Mouse (Mus musculus) forebrain, embryonic 10.5 days (tissue): Measurements from ENCODE around the gene Arid1a. TPM values are rescaled to one million over a fixed set of nuclear protein-coding genes. Genes with fewer than 3 reads are reported as not detected.
A peak's percentile ranks its signal among the peaks of the same experiment; 100 is the strongest.

ENCODE experiments used
- DNase-seq: peaks from one replicate; pipeline ENCODE4 v3.0.0-alpha.2; 2017; ENCODE audit warnings: low spot score; ENCODE audit errors: extremely low spot score
- H3K27ac ChIP-seq: fragments of 300-500 bp; sonication (generic); 2 replicates; pipeline ENCODE4 v1.5.1; 2016; ENCODE audit warnings: mild to moderate bottlenecking
- H3K27me3 ChIP-seq: fragments of 300-500 bp; sonication (generic); 2 replicates; pipeline ENCODE4 v1.6.1; 2016; ENCODE audit warnings: mild to moderate bottlenecking; ENCODE audit not compliant: poor library complexity, severe bottlenecking
- H3K36me3 ChIP-seq: fragments of 300-500 bp; sonication (generic); replicated peaks from 2 replicates; pipeline ENCODE4 v1.6.1; 2016; ENCODE audit warnings: mild to moderate bottlenecking, moderate library complexity
- H3K4me1 ChIP-seq: fragments of 300-500 bp; sonication (generic); 2 replicates; pipeline ENCODE4 v1.6.1; 2016
- H3K4me3 ChIP-seq: fragments of 300-500 bp; sonication (generic); 2 replicates; pipeline ENCODE4 v1.5.1; 2016; ENCODE audit warnings: mild to moderate bottlenecking, moderate library complexity
- H3K9me3 ChIP-seq: fragments of 300-500 bp; sonication (generic); 2 replicates; pipeline ENCODE4 v1.6.1; 2016; ENCODE audit warnings: mild to moderate bottlenecking, moderate library complexity
- WGBS: fragments of 180-500 bp; shearing (Covaris S2); methylation state at CpG from one replicate; pipeline ENCODE4 v1.1.7; 2016; 5-methylcytosine and 5-hydroxymethylcytosine counted together
- polyA plus RNA-seq: library from polyadenylated mRNA; unstranded; fragments of >200 nt; fragmentation: Nextera tagmentation; extraction: Ambion mirVana; gene quantifications from 2 replicates; pipeline ENCODE4 v1.2.1, GENCODE M21; 2016

The Arid1a gene
- polyA plus RNA-seq, 1 experiment from 2014 or later: 38.8 TPM

GRCm38 (mm10) chr4:133754238-133754637 is 2.3 kb downstream of the Arid1a start:
- Histone ChIP-seq H3K9me3 (no peaks in the 10 kb centered on the region), H3K36me3 (peaks cover 18% of the 10 kb centered on the region), H3K4me3 (peak overlapping the region; percentile 100), H3K27ac (peak overlapping the region; percentile 100), H3K4me1 (peaks cover 58% of the 10 kb centered on the region), H3K27me3 (no peaks in the 10 kb centered on the region)
- WGBS: under 1% methylated on average over 48 of the region's 50 CpGs
- peak; percentile 98 for DNase-seq

- H3K36me3 ChIP-seq: peaks cover 25% of the 10 kb centered on the region
- DNase-seq: peak; percentile 77
- H3K4me3 ChIP-seq: peak overlapping the region; percentile 100
- H3K9me3 ChIP-seq: no peaks in the 10 kb centered on the region
- H3K27ac ChIP-seq: peak overlapping the region; percentile 100
- H3K27me3 ChIP-seq: no peaks in the 10 kb centered on the region
- WGBS: under 1% methylated on average over 34 of the region's 99 CpGs
- peaks cover 64% of the 10 kb centered on the region for H3K4me1 ChIP-seq
Observed at GRCm38 (mm10) chr4:133753375-133754190, 3.0 kb downstream of the Arid1a start.

- peaks cover 33% of the 10 kb centered on the region for H3K36me3 ChIP-seq
Observed at GRCm38 (mm10) chr4:133752449-133753374, 3.9 kb downstream of the Arid1a start.

GRCm38 (mm10) chr4:133751521-133752448 is 4.8 kb downstream of the Arid1a start:
- WGBS: 1% methylated on average over 31 of the region's 31 CpGs
- Histone ChIP-seq H3K4me3 (peak overlapping the region; percentile 100), H3K27me3 (no peaks in the 10 kb centered on the region), H3K9me3 (no peaks in the 10 kb centered on the region), H3K4me1 (peaks cover 62% of the 10 kb centered on the region), H3K36me3 (peaks cover 41% of the 10 kb centered on the region), H3K27ac (peak overlapping the region; percentile 100)
- DNase-seq: peak; percentile 52

More at GRCm38 (mm10) chr4:133752449-133753374, 3.9 kb downstream of the Arid1a start:
- Histone ChIP-seq H3K9me3 (no peaks in the 10 kb centered on the region), H3K27me3 (no peaks in the 10 kb centered on the region), H3K4me1 (peaks cover 68% of the 10 kb centered on the region), H3K27ac (peak overlapping the region; percentile 100), H3K4me3 (peak overlapping the region; percentile 100)
- WGBS: under 1% methylated on average over 113 of the region's 121 CpGs
- DNase-seq: peak; percentile 57

GRCm38 (mm10) chr4:133750184-133750775 is 6.3 kb downstream of the Arid1a start:
- Histone ChIP-seq H3K36me3 (peaks cover 56% of the 10 kb centered on the region), H3K27ac (peak overlapping the region; percentile 100), H3K9me3 (no peaks in the 10 kb centered on the region), H3K4me1 (peaks cover 52% of the 10 kb centered on the region), H3K27me3 (no peaks in the 10 kb centered on the region), H3K4me3 (peak overlapping the region; percentile 100)
- 60% methylated on average over 7 of the region's 7 CpGs for WGBS
- DNase-seq: no peak

- peaks cover 73% of the 10 kb centered on the region for H3K36me3 ChIP-seq
- no peaks in the 10 kb centered on the region for H3K27me3 ChIP-seq
- no peaks in the 10 kb centered on the region for H3K9me3 ChIP-seq
- no peak overlapping the region for H3K27ac ChIP-seq
- WGBS: 91% methylated on average over 3 of the region's 3 CpGs
- no peak overlapping the region for H3K4me3 ChIP-seq
- DNase-seq: no peak
- peaks cover 73% of the 10 kb centered on the region for H3K4me1 ChIP-seq
Observed at GRCm38 (mm10) chr4:133735282-133735681, 21.3 kb downstream of the Arid1a start.

GRCm38 (mm10) chr4:133730122-133730521 is 26.4 kb downstream of the Arid1a start:
- H3K9me3 ChIP-seq: no peaks in the 10 kb centered on the region
- H3K27me3 ChIP-seq: no peaks in the 10 kb centered on the region
- peaks cover 53% of the 10 kb centered on the region for H3K36me3 ChIP-seq
- peak overlapping the region; percentile 37 for H3K4me3 ChIP-seq
- peaks cover 89% of the 10 kb centered on the region for H3K4me1 ChIP-seq
- peak overlapping the region; percentile 82 for H3K27ac ChIP-seq
- no peak for DNase-seq

- H3K27ac ChIP-seq: peak overlapping the region; percentile 82
- no peaks in the 10 kb centered on the region for H3K9me3 ChIP-seq
- peaks cover 86% of the 10 kb centered on the region for H3K4me1 ChIP-seq
- peaks cover 52% of the 10 kb centered on the region for H3K36me3 ChIP-seq
- H3K4me3 ChIP-seq: peak overlapping the region; percentile 37
- WGBS: 20% methylated on average over 16 of the region's 16 CpGs
- DNase-seq: peak; percentile 78
- H3K27me3 ChIP-seq: no peaks in the 10 kb centered on the region
Observed at GRCm38 (mm10) chr4:133729541-133730093, 27.0 kb downstream of the Arid1a start.

GRCm38 (mm10) chr4:133729007-133729406 is 27.6 kb downstream of the Arid1a start:
- no peak for DNase-seq
- WGBS: 84% methylated on average over 6 of the region's 6 CpGs
- Histone ChIP-seq H3K4me3 (peak overlapping the region; percentile 37), H3K9me3 (no peaks in the 10 kb centered on the region), H3K4me1 (peaks cover 81% of the 10 kb centered on the region), H3K27me3 (no peaks in the 10 kb centered on the region), H3K27ac (peak overlapping the region; percentile 82), H3K36me3 (peaks cover 54% of the 10 kb centered on the region)

GRCm38 (mm10) chr4:133728256-133728655 is 28.3 kb downstream of the Arid1a start:
- H3K4me3 ChIP-seq: no peak overlapping the region
- no peaks in the 10 kb centered on the region for H3K9me3 ChIP-seq
- peak overlapping the region; percentile 82 for H3K27ac ChIP-seq
- peaks cover 57% of the 10 kb centered on the region for H3K36me3 ChIP-seq
- H3K4me1 ChIP-seq: peaks cover 74% of the 10 kb centered on the region
- no peak for DNase-seq
- no peaks in the 10 kb centered on the region for H3K27me3 ChIP-seq
- 49% methylated on average over 9 of the region's 9 CpGs for WGBS

GRCm38 (mm10) chr4:133725706-133726105 is 30.9 kb downstream of the Arid1a start:
- Histone ChIP-seq H3K4me1 (peaks cover 49% of the 10 kb centered on the region), H3K9me3 (no peaks in the 10 kb centered on the region), H3K27ac (no peak overlapping the region), H3K4me3 (no peak overlapping the region), H3K27me3 (no peaks in the 10 kb centered on the region), H3K36me3 (peaks cover 70% of the 10 kb centered on the region)
- no peak for DNase-seq
- WGBS: 88% methylated on average over 2 of the region's 2 CpGs
